Mouse (Mus musculus) embryonic stem cell, embryonic (primary cell): Measurements from ENCODE around the gene Tctn3.

Experiments
- CTCF ChIA-PET, 4 experiments: fragments of 300-600 bp in 2 of 4; fragments of 350-600 bp in 2 of 4; sonication (Branson Sonifier 250); formaldehyde crosslinking; loops; one replicate each; lab custom pipeline; 2022; ENCODE audit warnings: inconsistent platforms in 2 of 4; lab: Charles Lee
- POLR2A ChIA-PET, 4 experiments: fragments of 300-600 bp in 2 of 4; fragments of 350-600 bp in 2 of 4; sonication (Branson Sonifier 250); formaldehyde crosslinking; loops; one replicate each; lab custom pipeline; 2022; ENCODE audit warnings: antibody characterized with exemption in 4 of 4, inconsistent platforms in 1 of 4; lab: Charles Lee

Tctn3 gene

DNA sequence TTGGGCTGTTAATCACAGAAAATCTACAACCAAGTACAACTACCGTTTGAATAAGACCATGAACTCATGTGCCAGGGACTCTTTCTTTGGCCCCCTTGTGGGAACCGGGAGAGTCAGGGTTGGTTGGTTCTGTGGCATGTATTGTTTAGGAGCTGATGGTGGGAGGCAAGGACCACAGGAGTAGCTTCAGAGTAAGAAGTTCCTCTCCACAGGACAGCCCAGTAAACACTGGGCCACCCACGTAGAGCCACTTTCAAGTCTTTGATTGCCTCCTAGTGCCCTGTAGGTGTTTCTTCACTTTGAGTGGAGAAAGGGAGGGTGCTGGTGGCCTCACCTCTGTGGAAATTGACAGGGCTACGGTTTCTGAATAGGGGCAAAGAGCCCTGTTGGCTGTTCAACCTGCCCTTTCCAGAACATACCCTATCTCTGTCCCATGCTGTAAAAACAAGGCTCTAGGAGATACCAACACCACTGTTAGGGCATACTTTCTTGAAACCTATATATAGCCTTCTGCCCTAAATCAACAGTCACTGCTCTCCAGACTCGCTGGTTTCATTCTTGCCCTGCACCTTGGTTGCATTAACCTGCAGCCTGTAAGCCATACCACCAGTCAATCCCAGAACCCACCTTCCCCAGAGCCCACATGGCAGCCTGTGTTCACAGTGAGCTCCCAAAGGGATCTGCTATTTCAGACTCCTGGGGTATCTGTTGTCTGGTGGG lies 63.1 kb downstream of the Tctn3 start:
- ChIA-PET POLR2A (no interaction called here), CTCF (interaction anchor here in 2 of 4 experiments (1.0 to 1.1 kb wide), 2 partner anchors 157 to 158 kb away, joined by 3 read pairs; no protein-coding TSS in a partner anchor)

DNA sequence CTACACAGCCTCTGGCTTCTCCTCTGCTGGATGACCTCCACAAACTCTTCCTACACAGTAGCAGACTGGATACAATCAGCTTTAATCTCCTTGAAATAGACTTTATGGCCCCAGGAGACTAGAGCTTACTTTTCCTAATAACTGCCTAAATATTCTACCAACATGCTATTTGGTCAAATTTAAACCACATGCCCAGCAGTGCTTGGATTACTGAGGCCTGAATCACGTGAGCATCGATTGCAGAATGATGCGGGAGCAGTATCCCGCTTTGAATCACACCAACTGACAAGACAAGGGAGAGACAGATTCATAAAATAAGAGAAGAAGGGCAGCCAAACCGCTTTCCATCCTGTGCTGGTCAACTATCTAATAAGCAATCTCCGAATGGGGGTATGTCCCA lies 63.6 kb downstream of the Tctn3 start:
- POLR2A ChIA-PET: no interaction called here
- CTCF ChIA-PET: interaction anchor here in 2 of 4 experiments (1.0 to 1.1 kb wide), 2 partner anchors 157 kb away, joined by 3 read pairs; no protein-coding TSS in a partner anchor
